Mouse (Mus musculus) 3T3-L1 (cell line): Measurements from ENCODE around the gene Gm8247.
"Not testable (repeated sequence)": the region's sequence is repeated elsewhere in the genome, so short reads cannot be mapped to it uniquely, and the experiment has no call there.

Experiments
- DNase-seq: peaks from one replicate; pipeline ENCODE4 v3.0.0-alpha.2; 2015; ENCODE audit warnings: low read depth, low spot score

The Gm8247 gene

GRCm38 (mm10) chr14:44582853-44583252 is at the start of gene Gm8247:
Gene Gm8247 (plus strand): TSS chr14:44583153.
- not testable (repeated sequence) for DNase-seq

GRCm38 (mm10) chr14:44547961-44548360 is 35.0 kb upstream of the Gm8247 start:
- not testable (repeated sequence) for DNase-seq

DNA sequence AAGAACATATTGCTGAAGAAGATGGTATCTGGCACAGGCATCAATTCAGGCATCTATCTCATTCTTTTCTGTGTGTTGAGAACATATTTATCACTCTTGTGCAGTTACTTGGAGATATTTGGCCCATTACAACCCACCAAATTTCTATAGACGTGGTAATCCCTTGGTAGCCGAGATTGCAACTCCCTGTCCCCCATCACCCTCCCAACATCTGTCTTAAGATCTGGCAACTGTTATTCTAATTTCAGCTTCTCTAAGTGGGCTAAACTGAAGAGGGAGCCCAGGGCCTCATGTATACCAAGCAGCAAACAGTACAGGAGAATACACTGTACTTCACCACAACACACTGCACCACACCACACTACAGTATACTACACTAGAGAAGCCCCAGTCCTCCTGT is 8.8 kb downstream of the Gm8247 start:
- not testable (repeated sequence) for DNase-seq

DNA sequence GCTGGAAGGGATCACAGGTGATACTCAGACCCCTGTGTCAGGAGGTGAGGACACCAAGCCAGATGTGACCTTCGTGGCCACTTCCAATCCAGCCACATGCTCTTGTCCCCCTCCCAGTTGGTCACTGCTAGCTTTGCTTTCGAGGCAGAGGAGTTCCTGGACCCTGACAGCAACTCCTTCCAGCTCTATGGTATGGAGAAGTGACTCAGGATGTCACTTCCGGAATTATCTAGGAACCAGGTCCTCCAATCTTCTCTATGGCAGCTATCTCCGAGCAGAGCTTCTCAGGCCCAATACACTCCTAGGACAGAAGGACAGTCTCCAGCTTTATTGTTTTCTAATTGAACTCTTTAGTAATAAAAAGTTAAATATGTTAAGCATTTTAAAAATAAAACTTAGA is 44.8 kb downstream of the Gm8247 start, which contains the start of gene Gm5624:
Gene Gm5624 (minus strand): TSS at position 202 of the 400 bp plus-strand sequence.
- DNase-seq, result not testable (repeated sequence)
